Mouse (Mus musculus) forebrain, embryonic 11.5 days (tissue): Measurements from ENCODE around the gene Sgcd. TPM values are rescaled to one million over a fixed set of nuclear protein-coding genes. Genes with fewer than 3 reads are reported as not detected.

Source experiments
- ATAC-seq: fragments of 200-750 bp; cut with Nextera tagmentation; replicated peaks from 2 replicates; pipeline ENCODE4 v1.8.0; 2017; ENCODE audit warnings: moderate TSS enrichment; ENCODE audit not compliant: low FRiP score
- DNase-seq: peaks from one replicate; pipeline ENCODE4 v3.0.0-alpha.2; 2017; ENCODE audit warnings: low spot score
- H3K27ac ChIP-seq: fragments of 300-500 bp; sonication (generic); 2 replicates; pipeline ENCODE4 v1.5.1; 2014; ENCODE audit warnings: low read depth, low read length
- H3K27me3 ChIP-seq: fragments of 300-500 bp; sonication (generic); 2 replicates; pipeline ENCODE4 v1.6.1; 2014; ENCODE audit warnings: mild to moderate bottlenecking, low read length, mixed read lengths; ENCODE audit not compliant: control insufficient read depth, insufficient read depth
- H3K36me3 ChIP-seq: fragments of 300-500 bp; sonication (generic); 2 replicates; pipeline ENCODE4 v1.6.1; 2014; ENCODE audit warnings: mild to moderate bottlenecking, low read length, moderate library complexity, mixed read lengths; ENCODE audit not compliant: control insufficient read depth, insufficient read depth
- H3K4me1 ChIP-seq: fragments of 300-500 bp; sonication (generic); replicated peaks from 2 replicates; pipeline ENCODE4 v1.6.1; 2014; ENCODE audit warnings: low read length, mixed read lengths; ENCODE audit not compliant: control insufficient read depth, insufficient read depth
- H3K4me2 ChIP-seq: fragments of 300-500 bp; sonication (generic); 2 replicates; pipeline ENCODE4 v1.6.1; 2014; ENCODE audit warnings: low read depth, mild to moderate bottlenecking, low read length, moderate library complexity, mixed read lengths; ENCODE audit not compliant: severe bottlenecking
- H3K4me3 ChIP-seq: fragments of 300-500 bp; sonication (generic); 2 replicates; pipeline ENCODE4 v1.5.1; 2014; ENCODE audit warnings: low read depth, low read length
- H3K9ac ChIP-seq: fragments of 300-500 bp; sonication (generic); 2 replicates; pipeline ENCODE4 v1.6.1; 2014; ENCODE audit warnings: low read length
- H3K9me3 ChIP-seq: fragments of 300-500 bp; sonication (generic); 2 replicates; pipeline ENCODE4 v1.6.1; 2016; ENCODE audit warnings: low read length, mixed read lengths; ENCODE audit not compliant: control insufficient read depth
- WGBS: fragments of 180-500 bp; shearing (Covaris S2); extraction: QIAGEN DNeasy Blood & Tissue Kit; methylation state at CpG from one replicate; pipeline ENCODE4 v1.1.7; 2014; 5-methylcytosine and 5-hydroxymethylcytosine counted together
- polyA plus RNA-seq: library from polyadenylated mRNA; unstranded; fragments of >200 nt; fragmentation: Nextera tagmentation; extraction: Ambion mirVana; gene quantifications from 2 replicates; pipeline ENCODE4 v1.2.1, GENCODE M21; 2014

Gene Sgcd
- polyA plus RNA-seq, 1 experiment from 2014 or later, result 2.3 TPM

DNA sequence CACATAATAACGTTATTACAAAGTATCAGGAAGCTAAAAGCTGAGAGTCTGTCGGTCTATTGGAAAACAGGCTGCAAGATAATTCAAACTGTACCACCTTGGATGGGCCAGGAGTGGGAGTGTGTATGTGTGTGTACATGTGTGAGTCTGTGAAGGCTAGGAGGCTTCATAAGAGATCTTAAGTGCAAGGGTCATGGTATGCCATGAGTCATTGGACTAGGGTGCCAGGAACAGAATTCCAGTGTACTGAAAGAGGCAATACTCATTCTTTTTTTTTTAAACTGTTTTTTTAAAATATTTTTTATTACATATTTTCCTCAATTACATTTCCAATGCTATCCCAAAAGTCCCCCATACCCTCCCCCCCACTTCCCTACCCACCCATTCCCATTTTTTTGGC lies 917.6 kb downstream of the Sgcd start:
- no peak overlapping the region for H3K9ac ChIP-seq
- WGBS, result 82% methylated on average over 2 of the region's 2 CpGs
- H3K36me3 ChIP-seq, result no peaks in the 10 kb centered on the region
- DNase-seq (no peak), ATAC-seq (no peak)
- no peaks in the 10 kb centered on the region for H3K4me1 ChIP-seq
- H3K9me3 ChIP-seq, result no peaks in the 10 kb centered on the region
- no peak overlapping the region for H3K4me3 ChIP-seq
- H3K4me2 ChIP-seq, result no peak overlapping the region
- H3K27ac ChIP-seq, result no peak overlapping the region
- no peaks in the 10 kb centered on the region for H3K27me3 ChIP-seq

DNA sequence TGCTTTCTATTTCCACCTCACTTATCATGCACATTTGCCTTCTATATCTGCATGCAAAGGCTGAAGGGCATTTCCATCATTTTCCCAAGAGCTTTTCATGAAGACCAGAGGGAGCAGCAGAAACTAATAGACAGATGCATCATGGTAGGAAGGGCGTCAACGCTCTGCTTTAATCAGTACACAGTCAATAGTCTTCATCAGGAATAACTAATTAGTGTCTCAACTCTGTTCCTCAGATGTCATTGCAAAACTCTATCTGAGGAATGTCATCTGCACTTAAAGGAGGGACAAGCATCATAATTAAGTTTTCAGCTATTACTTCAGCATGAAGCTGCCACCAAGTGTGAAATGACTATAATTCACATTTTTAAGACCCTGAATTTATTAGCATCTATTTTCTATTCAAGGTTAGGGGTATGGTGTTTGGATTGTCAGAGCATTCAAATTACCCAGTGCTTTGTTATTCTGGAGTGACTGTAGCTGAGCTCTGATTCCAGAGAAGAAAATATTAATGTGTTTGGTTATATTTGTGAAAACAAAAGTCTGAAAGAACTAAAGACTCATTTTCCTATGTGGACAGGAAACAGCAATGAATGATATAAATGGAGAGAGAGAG lies 918.9 kb downstream of the Sgcd start:
- 85% methylated on average over 2 of the region's 2 CpGs for WGBS
- H3K4me3 ChIP-seq, result no peak overlapping the region
- no peaks in the 10 kb centered on the region for H3K36me3 ChIP-seq
- H3K27me3 ChIP-seq, result no peaks in the 10 kb centered on the region
- no peaks in the 10 kb centered on the region for H3K9me3 ChIP-seq
- DNase-seq (no peak), ATAC-seq (no peak)
- H3K4me2 ChIP-seq, result no peak overlapping the region
- H3K27ac ChIP-seq, result no peak overlapping the region
- H3K9ac ChIP-seq, result no peak overlapping the region
- no peaks in the 10 kb centered on the region for H3K4me1 ChIP-seq

DNA sequence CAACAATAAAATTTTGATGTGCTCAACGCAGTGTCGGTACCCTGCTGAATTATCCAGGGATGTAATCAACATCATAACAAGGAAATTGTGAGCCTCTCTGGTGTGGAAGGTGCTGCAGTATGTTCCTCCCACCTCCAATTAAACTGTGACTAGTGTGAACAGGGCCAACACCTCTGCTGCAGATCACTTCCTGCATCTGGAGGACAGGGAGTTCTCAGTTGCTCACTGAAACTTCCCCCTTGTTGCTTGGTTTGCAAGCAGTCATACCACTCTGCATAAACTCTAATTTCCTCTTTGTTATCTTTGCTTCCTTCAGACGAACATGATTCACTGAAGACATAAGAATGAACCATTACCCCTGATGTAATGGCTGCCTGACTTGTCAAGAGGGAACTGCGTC lies 925.1 kb downstream of the Sgcd start:
- no peak overlapping the region for H3K9ac ChIP-seq
- no peaks in the 10 kb centered on the region for H3K36me3 ChIP-seq
- no peaks in the 10 kb centered on the region for H3K9me3 ChIP-seq
- no peak for ATAC-seq
- no peak for DNase-seq
- 86% methylated on average over 4 of the region's 4 CpGs for WGBS
- H3K27ac ChIP-seq, result no peak overlapping the region
- no peak overlapping the region for H3K4me2 ChIP-seq
- no peaks in the 10 kb centered on the region for H3K27me3 ChIP-seq
- no peak overlapping the region for H3K4me3 ChIP-seq
- no peaks in the 10 kb centered on the region for H3K4me1 ChIP-seq

DNA sequence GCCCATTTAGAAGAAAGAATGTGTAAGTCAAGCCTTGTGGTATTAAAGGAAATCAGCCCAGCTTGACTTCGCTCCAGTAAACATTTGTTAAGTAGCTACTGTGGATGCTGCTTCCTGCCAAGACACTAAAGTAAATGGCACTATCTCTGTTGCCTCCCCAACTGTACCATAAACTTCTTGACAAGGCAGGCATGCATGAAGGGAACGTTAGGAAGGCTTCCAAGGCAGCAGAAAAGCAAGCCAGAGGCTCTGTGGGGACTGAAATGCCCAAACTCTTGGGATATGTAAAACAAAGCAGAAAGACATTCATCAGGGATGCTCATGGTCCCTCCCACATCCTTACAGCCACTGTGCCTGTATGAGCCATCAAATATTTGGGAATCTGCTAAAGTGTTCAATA lies 938.4 kb downstream of the Sgcd start:
- no peak overlapping the region for H3K27ac ChIP-seq
- H3K4me1 ChIP-seq, result no peaks in the 10 kb centered on the region
- H3K9me3 ChIP-seq, result no peaks in the 10 kb centered on the region
- 71% methylated on average over 2 of the region's 2 CpGs for WGBS
- no peak for DNase-seq
- no peaks in the 10 kb centered on the region for H3K36me3 ChIP-seq
- H3K9ac ChIP-seq, result no peak overlapping the region
- no peak overlapping the region for H3K4me2 ChIP-seq
- no peaks in the 10 kb centered on the region for H3K27me3 ChIP-seq
- H3K4me3 ChIP-seq, result no peak overlapping the region
- ATAC-seq, result no peak

DNA sequence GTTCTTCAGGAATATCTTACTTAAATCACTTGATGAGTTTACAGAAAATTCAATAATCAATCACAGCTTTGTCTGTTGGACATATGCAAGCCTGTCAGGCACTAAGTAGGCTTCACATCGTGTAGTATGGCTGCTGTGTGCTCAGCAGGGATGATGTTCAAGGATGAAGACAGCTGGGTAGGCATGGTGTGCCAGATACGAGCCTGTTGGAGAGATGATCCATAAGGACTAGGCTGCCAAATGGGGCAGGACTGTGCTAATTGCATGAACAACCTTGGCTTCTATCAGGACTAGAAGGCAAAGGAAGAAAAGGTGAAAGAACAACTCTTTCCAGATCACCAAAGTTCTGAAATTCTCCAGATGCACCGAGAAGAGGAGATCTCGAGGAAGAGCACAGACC lies 939.0 kb downstream of the Sgcd start:
- no peak overlapping the region for H3K4me2 ChIP-seq
- no peak overlapping the region for H3K4me3 ChIP-seq
- H3K36me3 ChIP-seq, result no peaks in the 10 kb centered on the region
- H3K4me1 ChIP-seq, result no peaks in the 10 kb centered on the region
- DNase-seq (no peak), ATAC-seq (no peak)
- no peak overlapping the region for H3K27ac ChIP-seq
- WGBS, result 88% methylated on average over 4 of the region's 4 CpGs
- H3K9ac ChIP-seq, result no peak overlapping the region
- no peaks in the 10 kb centered on the region for H3K9me3 ChIP-seq
- H3K27me3 ChIP-seq, result no peaks in the 10 kb centered on the region

DNA sequence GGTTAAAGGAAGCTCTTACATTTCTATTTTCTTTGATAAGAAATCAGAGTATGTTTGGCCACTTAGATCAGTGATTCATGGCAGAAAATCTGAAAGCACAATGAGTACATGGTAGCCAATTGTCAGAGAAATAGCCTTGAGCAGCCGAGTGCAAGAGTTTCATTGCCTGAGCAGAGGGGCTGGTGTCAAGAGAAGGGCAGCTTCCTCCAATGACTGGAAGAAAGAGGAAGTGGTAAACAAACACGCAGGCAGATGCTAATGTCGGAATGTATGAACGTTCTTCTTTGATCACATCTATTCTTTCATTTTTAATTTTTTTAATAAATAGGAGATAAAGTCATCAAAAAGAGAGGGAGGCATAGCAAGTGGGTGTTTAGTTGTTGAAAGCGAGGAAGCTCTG lies 956.5 kb downstream of the Sgcd start:
- Histone ChIP-seq H3K27me3 (no peaks in the 10 kb centered on the region), H3K9ac (no peak overlapping the region), H3K4me1 (no peaks in the 10 kb centered on the region), H3K9me3 (no peaks in the 10 kb centered on the region), H3K4me3 (no peak overlapping the region), H3K36me3 (no peaks in the 10 kb centered on the region), H3K4me2 (no peak overlapping the region), H3K27ac (no peak overlapping the region)
- 89% methylated on average over 5 of the region's 5 CpGs for WGBS
- DNase-seq (no peak), ATAC-seq (no peak)

DNA sequence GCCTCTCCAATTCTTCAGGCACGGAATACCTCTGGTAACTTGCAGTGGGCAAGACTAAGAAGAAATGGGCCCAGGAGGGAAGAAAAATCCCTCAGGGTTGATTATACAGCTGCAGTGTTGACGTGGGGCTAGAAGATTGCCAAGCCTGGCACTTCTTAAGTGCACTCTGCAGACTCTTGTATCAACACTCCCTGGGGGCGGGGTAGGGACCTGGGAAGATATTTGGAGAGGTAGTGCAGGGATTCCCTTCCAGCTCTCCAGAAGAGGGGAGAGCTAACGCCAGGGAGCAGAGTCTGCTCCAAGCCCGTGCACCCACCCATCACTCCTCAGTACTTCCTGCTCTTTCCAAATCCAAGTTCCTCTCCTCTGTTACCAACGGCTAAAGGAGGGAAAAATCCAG lies 967.9 kb downstream of the Sgcd start:
- Histone ChIP-seq H3K4me2 (no peak overlapping the region), H3K4me1 (no peaks in the 10 kb centered on the region), H3K9me3 (no peaks in the 10 kb centered on the region), H3K36me3 (no peaks in the 10 kb centered on the region), H3K9ac (no peak overlapping the region), H3K27me3 (no peaks in the 10 kb centered on the region), H3K27ac (no peak overlapping the region), H3K4me3 (no peak overlapping the region)
- WGBS, result 63% methylated on average over 6 of the region's 6 CpGs
- ATAC-seq (no peak), DNase-seq (no peak)

DNA sequence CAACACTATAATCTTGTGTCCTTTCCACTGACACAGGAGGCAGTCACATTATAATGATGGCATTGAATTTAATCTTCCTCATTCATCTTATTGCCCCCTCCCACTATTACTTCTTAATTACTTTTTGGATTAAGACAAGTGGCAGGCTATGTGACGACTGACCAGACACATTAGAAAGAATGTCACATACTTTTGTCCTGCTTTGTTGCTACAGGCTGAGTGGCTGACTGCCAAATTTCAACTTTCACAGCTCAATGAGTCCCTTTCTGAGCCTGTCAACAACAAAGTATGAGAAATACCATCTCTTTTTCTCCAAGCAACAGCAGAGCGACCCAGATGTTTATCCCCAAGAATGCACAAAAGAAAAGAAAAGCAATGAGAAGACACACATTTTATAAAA lies 970.6 kb downstream of the Sgcd start:
- H3K4me1 ChIP-seq, result no peaks in the 10 kb centered on the region

DNA sequence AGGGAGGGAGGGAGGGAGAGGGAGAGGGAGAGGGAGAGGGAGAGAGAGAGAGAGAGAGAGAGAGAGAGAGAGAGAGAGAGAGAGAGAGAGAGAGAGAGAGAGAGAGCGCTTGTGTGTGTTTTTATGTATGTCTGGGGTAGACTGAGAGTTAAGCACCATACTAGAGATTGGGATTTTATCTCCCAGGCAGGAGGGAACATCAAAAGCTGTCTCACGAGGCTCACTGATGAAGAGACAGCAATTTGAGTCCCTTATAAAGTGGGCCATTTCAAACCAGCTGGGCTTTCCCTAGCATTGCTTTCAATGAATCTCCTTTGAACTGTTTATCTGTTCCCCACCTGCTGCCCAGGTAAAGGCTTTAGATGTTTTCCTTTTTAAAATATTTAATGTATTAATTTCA lies 973.1 kb downstream of the Sgcd start:
- Histone ChIP-seq H3K9ac (no peak overlapping the region), H3K4me2 (no peak overlapping the region), H3K4me3 (no peak overlapping the region), H3K9me3 (no peaks in the 10 kb centered on the region), H3K27ac (no peak overlapping the region), H3K27me3 (no peaks in the 10 kb centered on the region), H3K36me3 (no peaks in the 10 kb centered on the region), H3K4me1 (no peaks in the 10 kb centered on the region)
- WGBS, result 75% methylated on average over 2 of the region's 2 CpGs
- no peak for ATAC-seq
- no peak for DNase-seq

More for the DNA sequence above, 970.6 kb downstream of the Sgcd start:
- no peak overlapping the region for H3K9ac ChIP-seq
- H3K4me2 ChIP-seq, result no peak overlapping the region
- no peak overlapping the region for H3K27ac ChIP-seq
- ATAC-seq, result no peak
- 50% methylated on average over 2 of the region's 2 CpGs for WGBS
- H3K36me3 ChIP-seq, result no peaks in the 10 kb centered on the region
- no peaks in the 10 kb centered on the region for H3K9me3 ChIP-seq
- no peak for DNase-seq
- no peaks in the 10 kb centered on the region for H3K27me3 ChIP-seq
- no peak overlapping the region for H3K4me3 ChIP-seq
